Mouse (Mus musculus) C2C12 (cell line): ENCODE measurements at regions not wholly inside any gene's neighbourhood (a gene's known extent, or its start where the extent isn't known, plus 50 kb on each side); places are given as distances from the start of the nearest gene placed in this dataset.

ENCODE experiments used
- CTCF ChIP-seq: IDR thresholded peaks from one replicate; pipeline ENCODE4 v1.5.1; 2011; ENCODE audit not compliant: control insufficient read depth, insufficient read depth, insufficient read length
- MAX ChIP-seq: IDR thresholded peaks from one replicate; pipeline ENCODE4 v1.6.1; 2011; ENCODE audit warnings: mild to moderate bottlenecking, control low read depth
- USF1 ChIP-seq: IDR thresholded peaks from one replicate; pipeline ENCODE4 v1.6.1; 2011; ENCODE audit warnings: low read depth, mild to moderate bottlenecking, control low read depth, moderate library complexity

GRCm38 (mm10) chr13:83884766-83885543, 337.1 kb upstream of the Tmem161b start:
- TF ChIP-seq CTCF: no peak
- no peak for TF ChIP-seq MAX
- TF ChIP-seq USF1: no peak
